Mouse (Mus musculus): ENCODE data around the gene Gm12830.

- TF ChIP-seq CTCF (IDR thresholded peaks at IDR 0.05; ENCODE audit: insufficient read depth, low read depth, low read length) (no peak), POLR2A (IDR thresholded peaks at IDR 0.05; ENCODE audit: insufficient read depth, low read depth, low read length) (no peak)
These were observed 38.7 kb upstream of the Gm12830 start for GRCm38 (mm10) chr4:114782851-114783250.

Measured in olfactory bulb, adult 2 months (tissue).